Mouse (Mus musculus): Measurements from ENCODE around the gene Svs2.
"Not testable (repeated sequence)": the region's sequence is repeated elsewhere in the genome, so short reads cannot be mapped to it uniquely, and the experiment has no call there.

Gene Svs2

GRCm38 (mm10) chr2:164238366-164238765 is at the start of gene Svs2:
Gene Svs2 (minus strand): TSS chr2:164238466.
- DNase-seq (ENCODE audit: low read depth, low spot score): no peak

DNA sequence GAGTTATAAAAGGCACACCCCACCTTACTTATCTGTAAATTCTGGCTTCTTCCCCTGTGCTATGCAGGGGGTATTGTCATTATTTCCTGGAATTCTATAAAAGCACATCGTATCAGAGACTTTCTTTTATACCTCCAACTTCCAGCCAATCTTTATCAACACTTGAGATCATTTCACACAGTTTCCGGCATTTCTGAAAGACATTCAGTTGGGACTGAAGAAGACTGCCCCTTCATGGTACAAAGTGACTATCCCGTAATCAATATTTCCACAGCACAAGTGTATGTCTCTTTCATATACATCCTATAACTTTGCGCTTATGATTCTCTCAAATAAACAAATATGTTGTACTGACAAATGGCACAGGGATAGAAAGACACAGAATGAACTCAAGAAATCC is 40.1 kb upstream of the Svs2 start, which contains the start of gene Svs4:
Gene Svs4, minus strand, starts transcription at position 101 of the 400 bp plus-strand sequence.
- DNase-seq (ENCODE audit: low read depth, low spot score): no peak

GRCm38 (mm10) chr2:164256540-164256939 is 18.3 kb upstream of the Svs2 start, which contains the start of gene Svs3b:
Gene Svs3b (minus strand): TSS chr2:164256640.
- not testable (repeated sequence) for DNase-seq (ENCODE audit: low read depth, low spot score)

DNA sequence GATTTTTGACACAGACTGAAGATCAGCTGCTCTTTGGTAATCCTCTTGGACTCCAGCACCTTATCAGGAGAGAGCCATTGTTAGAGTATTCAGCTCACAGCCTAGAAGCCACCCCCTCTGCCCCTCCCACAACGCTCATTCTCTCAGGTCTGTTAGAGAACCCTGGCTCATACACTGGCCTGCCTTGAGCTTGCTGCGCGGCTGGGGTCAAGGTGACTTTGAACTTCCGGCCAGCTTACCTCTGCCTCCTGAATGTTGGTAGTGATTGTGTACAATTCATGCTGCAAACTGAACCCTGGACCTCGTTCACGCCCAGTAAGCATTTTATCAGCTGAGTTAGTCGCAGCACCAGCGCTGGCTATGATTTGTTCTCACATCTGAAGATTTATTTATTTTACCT is 5.6 kb downstream of the Svs2 start:
- peak; percentile 61 for DNase-seq (ENCODE audit: low read depth, low spot score)

DNA sequence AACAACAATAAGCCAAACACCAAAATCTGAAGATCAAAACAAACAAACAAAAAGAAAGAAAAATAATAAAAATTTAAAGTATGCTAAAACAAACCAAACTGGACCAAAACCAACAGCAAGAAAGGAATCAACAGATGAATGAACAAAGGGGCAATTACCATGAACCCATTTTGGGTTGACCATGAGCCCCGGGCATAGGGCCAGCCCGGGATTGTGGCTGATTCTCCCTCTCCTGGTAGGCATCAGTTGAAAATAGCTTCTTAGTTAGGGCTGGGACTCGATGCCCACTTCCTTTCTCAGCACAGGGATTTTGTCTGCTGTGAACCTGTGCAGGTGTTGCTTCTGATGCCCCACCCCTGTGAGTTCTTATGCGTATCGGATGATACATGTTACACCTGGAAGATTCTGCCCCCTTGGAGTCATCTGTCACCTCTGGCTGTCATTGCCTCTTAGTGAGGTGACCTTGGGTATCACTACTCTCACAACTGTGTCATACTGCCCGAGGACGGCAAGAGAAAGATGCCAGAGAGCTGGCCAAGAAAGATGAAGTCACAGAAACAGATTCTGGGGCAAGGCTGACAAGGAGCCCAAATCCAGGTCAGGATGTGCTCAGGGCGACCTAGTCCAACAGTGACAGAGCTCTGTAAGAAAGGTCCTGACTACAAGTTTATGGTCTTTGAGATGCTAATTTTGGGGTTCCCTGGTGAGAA is 9.8 kb downstream of the Svs2 start:
- DNase-seq (ENCODE audit: low read depth, low spot score): no peak

- no peak for DNase-seq (ENCODE audit: low read depth, low spot score)
Observed at GRCm38 (mm10) chr2:164221522-164221921, 16.7 kb downstream of the Svs2 start, which contains the start of gene Wfdc15b. Gene Wfdc15b (minus strand): TSS chr2:164221660.

GRCm38 (mm10) chr2:164219295-164219694 is 19.0 kb downstream of the Svs2 start:
- DNase-seq (ENCODE audit: low read depth, low spot score): no peak

DNA sequence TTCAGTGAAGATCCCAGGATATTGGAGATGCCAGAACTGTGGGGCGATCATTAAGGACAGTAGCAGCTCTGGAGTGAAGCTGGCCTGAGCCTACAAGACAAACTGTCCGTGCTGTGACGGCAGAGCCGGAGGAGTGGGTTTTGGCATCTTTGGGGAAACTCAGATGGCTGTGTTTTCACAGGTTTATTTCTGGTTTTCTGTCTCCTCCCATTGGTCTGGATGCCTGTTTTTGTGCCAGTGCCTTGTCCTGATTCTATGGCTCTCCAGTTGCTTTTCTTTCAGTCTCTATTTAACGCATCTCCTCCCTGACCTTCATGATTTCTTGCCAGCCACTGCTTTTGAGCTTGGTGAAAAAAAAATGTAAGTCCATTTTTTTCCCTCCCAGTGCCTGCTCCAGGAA is 25.6 kb downstream of the Svs2 start:
- no peak for DNase-seq (ENCODE audit: low read depth, low spot score)

DNA sequence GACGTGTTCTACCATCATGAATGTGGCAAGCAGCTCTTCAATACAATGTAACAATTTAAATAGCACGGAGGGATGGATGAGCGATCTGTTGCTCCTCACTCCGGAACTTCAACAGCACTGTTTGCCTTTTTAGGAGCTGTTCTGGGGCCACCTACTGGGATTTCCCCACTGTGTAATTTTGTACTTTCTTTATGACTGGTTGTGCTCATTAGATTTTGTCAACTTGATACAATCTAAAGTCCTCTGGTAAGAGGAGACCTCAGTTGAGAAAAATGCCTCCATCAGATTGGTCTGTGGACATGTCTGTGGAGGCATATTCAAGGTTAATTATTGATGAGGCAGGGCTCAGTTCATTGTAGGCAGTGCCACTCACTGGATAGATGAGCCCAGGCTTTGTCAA is 27.4 kb downstream of the Svs2 start:
- no peak for DNase-seq (ENCODE audit: low read depth, low spot score)

DNA sequence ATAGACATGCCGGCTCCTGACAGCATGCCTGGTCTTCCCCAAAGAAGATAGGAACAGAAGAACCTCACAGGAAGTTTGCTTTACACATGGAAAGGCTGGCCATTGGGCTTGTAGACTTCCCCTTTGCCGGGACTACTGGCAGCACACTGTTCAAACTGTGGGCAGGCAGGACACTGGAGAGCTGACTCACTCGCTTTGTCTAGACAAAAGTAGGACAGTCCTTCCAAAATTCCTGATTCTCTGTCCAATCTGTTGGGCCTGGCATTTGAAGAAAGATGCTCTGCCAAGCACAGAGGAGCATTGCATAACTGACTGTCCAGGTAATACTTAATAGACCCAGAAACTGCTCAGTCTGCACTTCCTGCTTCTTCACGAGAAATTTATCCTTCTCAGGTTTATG is 31.6 kb downstream of the Svs2 start:
- DNase-seq (ENCODE audit: low read depth, low spot score): no peak

DNA sequence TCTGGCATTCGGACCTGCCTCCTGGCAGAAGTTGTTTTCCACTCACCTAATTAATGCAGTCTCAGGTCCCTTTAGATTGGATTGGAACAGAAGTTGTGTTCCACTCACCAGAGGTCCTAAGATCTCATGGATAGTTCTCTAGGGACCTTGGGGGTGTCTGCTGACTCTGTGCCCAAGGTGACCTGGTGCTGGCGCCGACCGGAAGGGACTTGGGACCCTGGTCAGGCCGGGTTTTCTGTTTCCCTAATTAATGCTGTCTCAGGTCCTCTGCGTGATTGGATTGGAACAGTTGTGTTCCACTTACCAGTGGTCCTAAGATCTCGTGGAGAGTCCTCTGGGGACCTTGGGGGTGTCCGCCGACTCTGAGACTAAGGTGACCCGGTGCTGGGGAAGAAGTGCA is 32.3 kb downstream of the Svs2 start:
- not testable (repeated sequence) for DNase-seq (ENCODE audit: low read depth, low spot score)

GRCm38 (mm10) chr2:164199626-164200327 is 38.5 kb downstream of the Svs2 start, which contains the start of gene Wfdc15a:
Gene Wfdc15a (minus strand): TSS chr2:164200130.
- DNase-seq (ENCODE audit: low read depth, low spot score): peak; percentile 6

DNA sequence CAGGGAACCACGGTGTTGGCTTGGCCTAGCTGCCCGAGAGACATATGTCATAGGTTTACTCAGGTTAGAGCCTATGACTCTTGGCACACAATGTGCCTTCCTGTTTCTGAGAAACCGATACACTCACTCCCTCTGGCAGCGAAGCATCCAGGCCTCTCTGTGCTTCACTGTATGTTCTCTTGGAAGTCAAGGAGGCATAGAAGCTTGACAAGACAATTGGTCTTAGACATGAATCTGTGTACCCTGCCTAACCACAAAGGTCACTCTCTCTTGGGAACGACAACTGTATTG is 41.6 kb downstream of the Svs2 start:
- DNase-seq (ENCODE audit: low read depth, low spot score): no peak

DNA sequence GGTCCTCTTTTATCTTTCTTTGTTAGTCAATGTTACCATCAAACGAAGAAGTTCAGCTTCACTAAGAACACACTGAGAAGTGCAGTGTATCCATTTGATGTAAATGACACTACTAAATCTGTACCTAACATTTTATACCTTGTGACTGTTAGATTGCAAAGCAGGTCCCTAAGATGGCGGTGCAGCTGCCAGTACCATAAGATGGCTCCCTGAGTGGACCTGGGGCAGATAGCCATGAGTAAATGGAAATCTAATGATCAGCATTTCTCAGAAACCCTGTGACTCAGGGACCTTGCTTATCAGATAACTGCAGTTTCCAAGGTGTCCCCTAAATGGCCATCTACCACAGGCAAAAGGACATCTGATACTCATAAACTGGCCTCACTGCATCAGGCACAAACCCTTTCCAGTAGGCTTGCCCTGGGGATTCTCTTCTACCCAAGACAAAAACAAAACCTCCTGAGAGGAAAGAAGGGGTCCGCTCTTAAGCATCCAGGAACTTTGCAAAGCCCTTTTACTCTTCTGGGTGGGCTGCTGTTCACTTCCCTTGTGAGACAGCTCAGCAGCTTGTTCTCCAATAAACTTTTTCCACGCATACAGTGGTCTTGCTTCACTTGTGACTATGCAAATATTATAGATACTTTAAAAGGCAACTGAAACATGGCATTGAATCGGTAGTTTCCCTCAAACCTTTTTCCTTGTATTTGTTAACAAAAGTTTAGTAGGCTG is 42.1 kb downstream of the Svs2 start:
- no peak for DNase-seq (ENCODE audit: low read depth, low spot score)

- DNase-seq (ENCODE audit: low read depth, low spot score): no peak
Observed at GRCm38 (mm10) chr2:164194959-164195630, 43.2 kb downstream of the Svs2 start.

DNA sequence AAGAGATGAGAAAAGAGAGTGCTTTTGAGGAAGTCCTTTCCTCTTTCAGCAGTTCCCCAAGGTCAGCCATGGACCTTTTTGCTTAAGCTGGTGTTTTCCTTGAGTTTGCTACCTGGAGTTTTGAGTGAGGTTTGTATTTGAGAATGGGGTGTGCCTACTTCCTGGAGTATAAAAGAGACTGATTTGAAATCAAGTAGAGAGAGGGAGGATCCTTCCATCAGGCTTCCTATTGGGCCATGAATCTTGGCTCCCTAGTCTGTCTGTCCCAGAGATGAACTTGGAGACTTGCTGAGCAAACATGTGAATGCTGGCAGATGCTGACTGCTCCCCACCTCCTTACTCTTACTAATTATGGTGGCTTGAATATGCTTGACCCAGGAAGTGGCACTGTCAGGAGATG is 46.0 kb downstream of the Svs2 start:
- DNase-seq (ENCODE audit: low read depth, low spot score): no peak

GRCm38 (mm10) chr2:164190576-164190975 is 47.7 kb downstream of the Svs2 start, which contains the start of gene Wfdc12:
Gene Wfdc12 (minus strand): TSS chr2:164190608.
- DNase-seq (ENCODE audit: low read depth, low spot score): no peak

DNA sequence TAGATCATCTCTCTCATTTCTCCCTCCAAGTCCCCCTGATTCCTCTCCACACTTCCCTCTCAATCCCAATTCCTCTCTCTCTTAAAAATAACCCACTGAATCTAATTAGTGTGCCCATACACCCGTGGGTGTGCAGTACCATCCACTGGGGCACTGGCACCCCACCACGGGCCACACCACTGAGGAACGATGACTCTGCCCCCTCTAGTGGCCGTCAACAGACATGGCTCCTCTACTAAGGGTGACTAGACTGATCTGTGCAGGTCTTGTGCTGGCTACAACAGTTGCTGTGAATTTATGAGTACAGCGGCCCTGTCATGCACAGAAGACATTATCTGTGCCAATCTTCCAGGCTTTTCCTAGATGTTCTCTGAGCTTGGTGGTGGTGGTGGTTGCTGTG is 49.5 kb downstream of the Svs2 start:
- DNase-seq (ENCODE audit: low read depth, low spot score): peak; percentile 33

Data from ZHBTc4 (cell line).